Mouse (Mus musculus): Measurements from ENCODE around the gene Ap3m1.

GRCm38 (mm10) chr14:21039077-21039476 lies 13.2 kb downstream of the Ap3m1 start:
- no peak for TF ChIP-seq CTCF (conservative IDR thresholded peaks at IDR 0.05; ENCODE audit: low read length)
- no peak for TF ChIP-seq NANOG (IDR thresholded peaks at IDR 0.05; ENCODE audit: borderline replicate concordance, low read length)

Measured in E14TG2a.4 (cell line).